Mouse (Mus musculus): ENCODE measurements around the gene Frmpd3.

The Frmpd3 gene

GRCm38 (mm10) chrX:140450071-140450470, 108.0 kb downstream of the Frmpd3 start:
- DNase-seq (ENCODE audit: low read depth in 1 of 2, low spot score in 2 of 2), result no peak

GRCm38 (mm10) chrX:140456279-140456731, 114.2 kb downstream of the Frmpd3 start, which contains the start of gene Prps1:
Gene Prps1 (plus strand): TSS chrX:140456613.
- DNase-seq (ENCODE audit: low read depth in 1 of 2, low spot score in 2 of 2), result peak; percentile 52 to 70

GRCm38 (mm10) chrX:140456751-140457491, 114.9 kb downstream of the Frmpd3 start:
- DNase-seq (ENCODE audit: low read depth in 1 of 2, low spot score in 2 of 2), result no peak

GRCm38 (mm10) chrX:140457502-140457901, 115.4 kb downstream of the Frmpd3 start:
- DNase-seq (ENCODE audit: low read depth in 1 of 2, low spot score in 2 of 2), result no peak

GRCm38 (mm10) chrX:140478231-140478630, 136.2 kb downstream of the Frmpd3 start:
- no peak for DNase-seq (ENCODE audit: low read depth in 1 of 2, low spot score in 2 of 2)

GRCm38 (mm10) chrX:140479171-140479570, 137.1 kb downstream of the Frmpd3 start:
- DNase-seq (ENCODE audit: low read depth in 1 of 2, low spot score in 2 of 2), result peak in 1 of 2 experiments; percentile 35
